Mouse (Mus musculus) cerebellum, adult 18-20 months (tissue): Measurements from ENCODE around the gene Stx7.
A peak's percentile ranks its signal among the peaks of the same experiment; 100 is the strongest.

ENCODE experiments used
- DNase-seq, 2 experiments: peaks; one replicate each; pipeline ENCODE4 v3.0.0; 2021

The Stx7 gene

GRCm38 (mm10) chr10:24167978-24168583 is 19.0 kb downstream of the Stx7 start:
- no peak for DNase-seq

- DNase-seq: no peak
Observed at GRCm38 (mm10) chr10:24168854-24169253, 19.8 kb downstream of the Stx7 start.

- no peak for DNase-seq
Observed at GRCm38 (mm10) chr10:24171906-24172459, 22.9 kb downstream of the Stx7 start.

GRCm38 (mm10) chr10:24173210-24174001 is 24.3 kb downstream of the Stx7 start:
- peak; percentile 46 to 50 for DNase-seq

- DNase-seq: no peak
Observed at GRCm38 (mm10) chr10:24190392-24190791, 41.3 kb downstream of the Stx7 start.

GRCm38 (mm10) chr10:24191977-24192376 is 42.9 kb downstream of the Stx7 start:
- DNase-seq: no peak

GRCm38 (mm10) chr10:24199303-24199702 is 50.2 kb downstream of the Stx7 start:
- DNase-seq: no peak

GRCm38 (mm10) chr10:24200099-24200498 is 51.0 kb downstream of the Stx7 start:
- DNase-seq: no peak

- no peak for DNase-seq
Observed at GRCm38 (mm10) chr10:24210075-24210474, 61.0 kb downstream of the Stx7 start.

- DNase-seq: no peak
Observed at GRCm38 (mm10) chr10:24213297-24213696, 64.2 kb downstream of the Stx7 start.

- no peak for DNase-seq
Observed at GRCm38 (mm10) chr10:24217558-24218268, 68.6 kb downstream of the Stx7 start.

GRCm38 (mm10) chr10:24220931-24221330 is 71.8 kb downstream of the Stx7 start:
- DNase-seq: no peak

GRCm38 (mm10) chr10:24222911-24223310 is 73.8 kb downstream of the Stx7 start:
- DNase-seq: no peak

GRCm38 (mm10) chr10:24223449-24224143 is 74.5 kb downstream of the Stx7 start, which contains the start of gene Moxd1:
Gene Moxd1 (plus strand): TSS chr10:24223517.
- peak in 1 of 2 experiments; percentile 5 for DNase-seq

GRCm38 (mm10) chr10:24224591-24224990 is 75.5 kb downstream of the Stx7 start:
- DNase-seq: no peak

- no peak for DNase-seq
Observed at GRCm38 (mm10) chr10:24228318-24229183, 79.4 kb downstream of the Stx7 start.

GRCm38 (mm10) chr10:24232281-24232680 is 83.2 kb downstream of the Stx7 start:
- no peak for DNase-seq

- no peak for DNase-seq
Observed at GRCm38 (mm10) chr10:24235426-24236283, 86.6 kb downstream of the Stx7 start.
